Mouse (Mus musculus) embryo, embryonic 9.5 days (tissue): ENCODE measurements around the gene Lnx2.

ENCODE experiments used
- DNase-seq: peaks from one replicate; pipeline ENCODE4 v3.0.0-alpha.2; 2017; ENCODE audit errors: extremely low spot score

The Lnx2 gene

GRCm38 (mm10) chr5:147076026-147076798 lies at the start of gene Lnx2:
Gene Lnx2, minus strand, starts transcription at chr5:147076586.
- DNase-seq, result peak; percentile 98

- no peak for DNase-seq
Measured at GRCm38 (mm10) chr5:147125542-147126185, 49.3 kb upstream of the Lnx2 start.

GRCm38 (mm10) chr5:147124794-147125193 lies 48.4 kb upstream of the Lnx2 start:
- DNase-seq, result no peak

- DNase-seq, result no peak
Measured at GRCm38 (mm10) chr5:147121146-147121545, 44.8 kb upstream of the Lnx2 start.

- no peak for DNase-seq
Measured at GRCm38 (mm10) chr5:147117027-147117426, 40.6 kb upstream of the Lnx2 start.

GRCm38 (mm10) chr5:147115631-147116030 lies 39.2 kb upstream of the Lnx2 start:
- DNase-seq, result no peak

- DNase-seq, result no peak
Measured at GRCm38 (mm10) chr5:147114738-147115137, 38.4 kb upstream of the Lnx2 start.

GRCm38 (mm10) chr5:147108861-147109591 lies 32.6 kb upstream of the Lnx2 start:
- DNase-seq, result no peak

- DNase-seq, result no peak
Measured at GRCm38 (mm10) chr5:147107276-147107675, 30.9 kb upstream of the Lnx2 start.

GRCm38 (mm10) chr5:147102295-147102694 lies 25.9 kb upstream of the Lnx2 start:
- DNase-seq, result no peak

GRCm38 (mm10) chr5:147100180-147100579 lies 23.8 kb upstream of the Lnx2 start:
- no peak for DNase-seq

- DNase-seq, result no peak
Measured at GRCm38 (mm10) chr5:147098667-147099066, 22.3 kb upstream of the Lnx2 start.

- no peak for DNase-seq
Measured at GRCm38 (mm10) chr5:147096586-147096985, 20.2 kb upstream of the Lnx2 start.

- DNase-seq, result no peak
Measured at GRCm38 (mm10) chr5:147094296-147094695, 17.9 kb upstream of the Lnx2 start.

- no peak for DNase-seq
Measured at GRCm38 (mm10) chr5:147092448-147092847, 16.1 kb upstream of the Lnx2 start.

- DNase-seq, result no peak
Measured at GRCm38 (mm10) chr5:147090256-147090963, 14.0 kb upstream of the Lnx2 start.

GRCm38 (mm10) chr5:147089836-147090235 lies 13.4 kb upstream of the Lnx2 start:
- no peak for DNase-seq

GRCm38 (mm10) chr5:147086816-147087215 lies 10.4 kb upstream of the Lnx2 start:
- no peak for DNase-seq

- no peak for DNase-seq
Measured at GRCm38 (mm10) chr5:147085201-147085894, 9.0 kb upstream of the Lnx2 start.

- DNase-seq, result no peak
Measured at GRCm38 (mm10) chr5:147078110-147078900, 1.9 kb upstream of the Lnx2 start.
